Mouse (Mus musculus): ENCODE measurements at regions not wholly inside any gene's neighbourhood (a gene's known extent, or its start where the extent isn't known, plus 50 kb on each side); places are given as distances from the start of the nearest gene placed in this dataset.
A peak's percentile ranks its signal among the peaks of the same experiment; 100 is the strongest.

GRCm38 (mm10) chr12:106191771-106192170 is 181.7 kb downstream of the Vrk1 start:
- no peak for DNase-seq

- DNase-seq: peak; percentile 12
Measured at GRCm38 (mm10) chr12:106199302-106199701, 189.3 kb downstream of the Vrk1 start.

DNA sequence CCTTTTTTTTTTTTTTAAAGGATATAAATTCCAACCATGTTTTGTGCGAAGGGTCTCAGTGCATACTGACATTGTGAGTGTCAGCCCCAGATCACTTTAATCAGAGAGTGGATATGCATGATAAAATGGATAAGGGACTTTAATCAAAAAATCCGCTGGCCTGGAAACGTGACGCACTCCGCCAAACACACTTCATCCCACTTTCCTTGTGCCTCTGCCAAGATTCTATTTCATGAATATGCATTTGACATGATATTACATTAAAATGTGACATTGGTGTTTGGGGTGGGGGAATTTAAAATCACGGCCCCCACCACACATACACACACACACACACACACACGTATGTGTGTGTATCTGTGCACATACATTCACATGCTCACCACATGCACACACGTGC is 193.5 kb downstream of the Vrk1 start:
- DNase-seq: no peak

DNA sequence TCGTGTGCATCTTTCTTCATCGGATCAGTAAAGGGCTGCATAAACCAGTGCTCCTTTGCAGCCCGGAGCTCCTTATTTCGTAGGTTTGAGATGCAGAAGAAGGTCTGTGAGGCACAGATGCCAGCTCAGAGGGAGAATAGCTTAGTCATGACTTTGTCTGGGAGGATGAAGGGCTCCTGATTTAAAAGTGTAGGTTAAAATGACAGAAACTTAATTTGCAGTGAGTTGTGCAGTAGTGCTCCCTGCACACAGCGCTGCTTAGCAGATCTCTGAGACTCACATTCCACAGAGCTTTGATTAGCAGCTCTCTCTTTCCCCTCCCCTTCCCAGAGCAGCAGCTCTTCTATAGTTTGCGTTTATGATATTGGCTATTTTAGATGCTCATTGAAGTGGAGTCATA is 200.9 kb downstream of the Vrk1 start:
- DNase-seq: no peak

DNA sequence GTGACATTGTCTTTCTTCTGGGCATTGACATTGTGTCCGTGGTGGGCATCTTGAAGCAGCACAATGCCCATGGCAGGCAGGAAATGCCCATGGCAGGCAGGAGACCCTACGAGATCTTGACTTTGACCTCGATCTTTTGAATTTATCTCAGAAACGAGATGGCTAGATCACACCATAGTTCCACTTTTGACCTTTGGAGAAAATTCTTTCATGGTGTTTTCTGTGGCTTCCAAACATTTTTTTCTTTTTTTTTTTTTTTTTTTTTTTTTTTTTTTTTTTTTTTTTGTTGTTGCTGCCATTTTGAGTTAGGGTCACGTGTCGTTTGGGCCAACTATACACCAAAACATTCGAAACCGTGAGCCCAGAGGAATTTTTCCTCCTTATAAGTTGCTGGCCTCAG is 201.5 kb downstream of the Vrk1 start:
- DNase-seq: no peak

- no peak for DNase-seq
Measured at GRCm38 (mm10) chr12:106212397-106212796, 202.4 kb downstream of the Vrk1 start.

DNA sequence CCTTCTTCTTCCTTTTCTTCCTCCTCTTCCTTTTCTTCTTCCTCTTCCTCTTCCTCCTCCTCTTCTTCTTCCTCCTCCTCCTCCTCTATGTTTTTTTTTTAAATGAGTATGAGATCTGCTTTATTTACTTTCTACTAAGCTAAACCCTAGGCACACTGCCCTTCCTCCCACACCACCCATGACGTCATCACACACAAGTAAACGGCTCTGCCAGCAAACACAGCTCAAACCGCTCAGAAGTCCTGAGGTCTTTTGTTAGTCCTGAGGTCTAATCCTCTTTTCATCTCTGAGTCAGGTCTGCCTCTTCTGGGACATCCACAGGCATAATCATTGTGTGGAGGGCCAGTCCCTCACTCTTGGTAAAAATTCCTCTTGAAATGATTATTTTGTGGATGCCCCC is 210.0 kb downstream of the Vrk1 start:
- DNase-seq: no peak

DNA sequence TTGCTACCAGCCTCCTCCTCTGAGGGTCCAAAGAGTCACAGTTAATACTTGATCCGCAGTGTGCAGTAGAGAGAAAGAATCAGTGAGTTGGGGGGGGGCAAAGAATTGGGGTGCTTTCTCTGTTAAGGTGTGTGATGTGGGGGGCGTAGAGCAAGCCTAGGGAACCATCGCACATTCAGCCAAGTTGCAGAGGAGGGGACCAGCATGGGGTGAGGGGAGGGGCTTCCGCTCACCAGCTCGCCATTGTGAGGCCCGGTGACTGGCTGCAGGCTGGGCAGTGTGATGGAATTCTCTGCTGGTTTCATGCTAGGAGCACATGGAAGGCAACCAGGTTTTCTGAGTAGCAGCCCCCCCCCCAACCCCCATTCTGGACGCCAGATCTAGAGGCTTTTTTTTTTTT is 216.2 kb downstream of the Vrk1 start:
- no peak for DNase-seq

DNA sequence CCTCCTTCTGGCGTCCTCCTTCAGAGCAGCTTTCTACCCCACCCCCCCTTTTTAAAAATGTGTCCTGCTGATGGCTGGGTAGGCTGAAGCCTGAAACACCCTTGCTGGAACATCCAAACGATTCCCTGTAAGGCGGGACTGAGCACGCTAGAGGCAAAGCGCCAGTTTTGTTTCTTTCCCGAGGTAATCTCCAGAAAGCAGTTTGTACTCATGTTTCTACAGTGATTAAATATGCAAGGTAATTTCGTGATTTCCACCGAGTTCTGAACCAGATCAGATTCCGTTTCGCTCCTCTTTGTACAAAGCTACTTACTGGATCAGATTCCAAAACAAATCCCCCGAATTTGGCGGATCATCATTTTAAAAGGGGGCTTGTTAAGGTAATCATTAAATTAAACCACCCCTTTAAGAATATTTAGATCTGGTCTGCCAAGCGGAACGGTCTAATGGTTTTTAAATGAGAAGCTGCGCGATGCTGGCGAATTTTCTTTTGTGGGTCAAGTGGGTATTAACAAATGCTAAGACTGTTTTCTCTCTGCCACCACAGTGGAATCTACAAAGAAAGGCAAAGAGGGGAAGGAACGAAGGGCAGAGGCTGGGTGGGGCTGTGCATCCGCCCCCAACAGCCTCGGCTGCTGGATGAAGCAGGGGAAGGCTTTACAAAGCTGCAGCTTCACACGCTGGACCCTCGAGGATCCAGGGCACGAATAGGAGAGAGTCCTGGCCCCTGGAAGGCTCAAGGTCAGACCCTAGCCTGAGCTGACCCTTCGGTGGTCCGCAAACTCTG is 216.9 kb downstream of the Vrk1 start:
- DNase-seq: no peak

DNA sequence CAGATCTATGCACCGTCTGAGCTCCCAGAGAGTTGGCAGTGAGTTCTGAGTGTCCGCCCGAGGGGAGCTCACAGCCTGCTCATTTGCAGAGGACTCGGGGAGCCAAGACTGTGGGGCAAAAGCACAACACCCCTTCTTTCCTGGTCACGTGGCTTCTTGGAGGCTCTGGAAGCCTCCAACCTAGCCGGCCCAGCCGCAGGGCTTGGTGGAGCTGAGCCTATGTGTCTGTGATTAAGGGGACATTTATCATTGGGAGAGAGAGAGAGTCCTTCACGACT is 217.5 kb downstream of the Vrk1 start:
- no peak for DNase-seq

DNA sequence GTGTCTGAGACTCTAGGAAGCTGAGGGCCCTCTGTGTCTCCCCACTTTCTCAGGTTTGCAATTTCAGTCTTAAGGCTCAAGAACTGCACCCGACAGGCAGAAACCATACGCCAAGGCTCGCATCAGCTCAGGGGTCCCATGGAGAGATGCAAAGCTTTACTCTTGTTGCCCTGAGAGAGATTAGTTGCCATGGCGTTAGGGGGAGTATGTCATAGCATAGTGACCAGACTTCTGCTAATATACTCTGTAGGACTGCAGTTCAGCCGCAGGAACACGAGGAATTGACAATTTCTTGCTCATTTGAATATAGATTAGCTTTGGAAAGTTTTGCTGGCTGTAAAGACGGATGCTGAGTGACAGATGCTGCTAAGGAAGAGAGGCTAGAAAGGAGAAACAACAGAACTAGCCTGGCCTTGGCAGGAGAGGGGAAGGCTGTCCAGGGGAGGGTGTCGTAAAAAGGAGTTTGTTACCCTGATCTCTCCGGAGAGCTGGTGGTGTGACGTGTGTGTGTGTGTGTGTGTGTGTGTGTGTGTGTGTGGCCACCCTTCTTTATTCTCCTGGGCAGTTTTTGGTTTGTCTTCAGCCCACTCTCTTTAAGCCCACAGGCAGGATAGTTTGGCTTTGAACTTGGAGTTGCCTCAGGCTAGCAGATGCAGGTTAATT is 235.3 kb downstream of the Vrk1 start:
- no peak for DNase-seq

DNA sequence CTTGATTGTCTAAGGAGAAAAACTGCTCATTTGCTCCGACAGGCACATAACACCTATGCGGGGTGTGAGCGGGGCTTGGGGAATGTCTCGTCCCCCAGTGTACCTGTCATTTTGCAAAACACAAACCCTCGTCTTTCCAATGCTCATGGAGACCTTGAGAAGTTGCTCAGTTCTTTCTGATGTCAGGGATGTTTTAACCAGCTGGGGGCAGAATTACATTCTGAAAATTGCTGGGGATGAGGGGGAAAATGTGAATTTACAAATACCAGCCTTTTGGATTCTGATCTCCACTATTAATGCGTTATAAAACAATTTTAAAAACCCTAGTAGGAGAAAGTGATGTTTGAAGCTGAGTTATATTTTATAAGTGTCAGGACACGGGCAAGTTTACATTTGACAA is 263.6 kb downstream of the Vrk1 start:
- DNase-seq: no peak

GRCm38 (mm10) chr12:106277886-106278285 is 267.9 kb downstream of the Vrk1 start:
- DNase-seq: no peak

DNA sequence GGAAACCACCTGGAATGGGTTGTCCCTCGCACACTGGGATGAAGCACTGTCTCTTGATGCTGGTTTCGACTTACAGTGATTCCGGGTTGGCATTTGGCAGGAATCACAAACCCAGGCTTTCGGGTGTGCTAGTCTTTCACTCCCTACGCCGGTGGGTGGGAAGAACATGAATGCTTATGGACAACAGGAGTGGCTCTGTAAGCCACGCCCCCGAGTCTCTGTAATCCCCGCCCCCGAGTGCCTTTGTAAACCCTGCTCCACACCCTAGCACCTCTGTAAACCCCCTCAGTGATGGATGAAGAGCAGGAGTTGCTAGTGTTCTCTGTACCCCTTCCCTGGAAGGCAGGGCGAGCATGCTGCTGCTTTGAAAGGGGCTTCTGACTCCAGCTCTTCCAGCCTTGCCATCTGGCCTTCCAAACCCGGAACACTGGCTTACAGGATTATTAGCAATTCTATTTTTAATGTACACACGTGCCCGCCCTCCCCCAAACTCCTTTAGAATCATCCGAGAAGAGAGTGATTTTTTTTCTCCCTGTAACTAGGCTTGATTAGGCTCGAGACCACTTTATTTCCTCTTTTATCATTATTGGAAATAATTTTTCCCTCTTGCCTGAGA is 272.6 kb downstream of the Vrk1 start:
- DNase-seq: no peak

DNA sequence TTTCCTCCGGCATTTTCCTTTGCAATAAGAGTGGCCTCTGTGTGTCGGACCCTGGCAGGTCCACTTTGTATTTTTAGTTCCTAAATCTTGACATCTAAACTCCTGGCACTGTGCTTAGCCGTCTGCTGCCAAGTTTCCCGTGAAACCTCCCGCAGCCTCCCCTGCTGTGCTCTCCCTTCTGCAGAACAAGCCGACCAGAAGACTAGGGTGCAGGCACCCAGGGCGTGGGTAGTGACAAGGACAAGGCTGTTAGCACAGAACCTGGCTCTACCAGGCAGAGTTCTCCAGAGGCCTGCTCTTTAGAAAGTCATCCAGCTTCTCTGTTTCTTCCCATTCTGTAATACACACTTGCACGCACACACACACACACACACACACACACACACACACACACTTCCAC is 274.8 kb downstream of the Vrk1 start:
- DNase-seq: no peak

GRCm38 (mm10) chr12:106288791-106289515 is 278.9 kb downstream of the Vrk1 start:
- DNase-seq: no peak

- no peak for DNase-seq
Measured at GRCm38 (mm10) chr12:106291476-106292046, 281.5 kb downstream of the Vrk1 start.

DNA sequence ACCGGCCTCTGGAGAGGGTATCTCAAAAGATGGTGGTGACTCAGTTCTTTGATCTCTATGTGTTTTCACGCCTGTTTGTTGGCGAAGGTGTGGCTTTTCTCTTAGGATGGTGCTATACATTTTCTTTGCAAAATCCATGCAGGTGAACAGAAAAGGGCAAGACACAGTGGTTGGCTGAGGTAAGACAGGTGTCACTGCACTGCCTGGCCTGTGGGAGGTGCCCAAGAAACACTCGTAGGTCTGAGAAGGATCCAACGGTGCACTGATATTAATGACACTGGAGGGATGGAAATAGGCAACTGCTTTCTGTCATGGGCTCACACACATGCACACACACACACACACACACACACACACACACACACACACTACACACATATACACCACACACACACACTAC is 283.1 kb downstream of the Vrk1 start:
- DNase-seq: no peak

DNA sequence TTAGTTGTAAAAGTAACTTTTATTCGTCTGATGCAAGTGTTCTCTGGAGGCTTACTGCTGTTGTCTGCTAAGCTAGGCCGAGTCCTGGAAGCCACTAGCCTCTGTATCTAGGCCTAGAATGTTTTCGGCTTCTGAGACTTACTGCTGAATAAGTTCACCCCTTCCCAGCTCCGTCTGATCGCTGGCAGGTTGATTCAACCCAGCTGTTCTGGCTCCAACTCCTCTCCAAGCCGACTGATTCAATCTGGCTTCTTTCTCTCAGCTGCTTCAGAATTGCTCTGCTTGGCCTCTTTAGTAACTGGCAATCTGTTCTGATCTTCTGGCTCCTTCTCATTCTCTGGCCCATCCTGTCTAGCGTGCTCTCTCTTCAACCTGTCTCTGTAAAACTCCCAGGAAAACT is 285.6 kb downstream of the Vrk1 start:
- DNase-seq: no peak

DNA sequence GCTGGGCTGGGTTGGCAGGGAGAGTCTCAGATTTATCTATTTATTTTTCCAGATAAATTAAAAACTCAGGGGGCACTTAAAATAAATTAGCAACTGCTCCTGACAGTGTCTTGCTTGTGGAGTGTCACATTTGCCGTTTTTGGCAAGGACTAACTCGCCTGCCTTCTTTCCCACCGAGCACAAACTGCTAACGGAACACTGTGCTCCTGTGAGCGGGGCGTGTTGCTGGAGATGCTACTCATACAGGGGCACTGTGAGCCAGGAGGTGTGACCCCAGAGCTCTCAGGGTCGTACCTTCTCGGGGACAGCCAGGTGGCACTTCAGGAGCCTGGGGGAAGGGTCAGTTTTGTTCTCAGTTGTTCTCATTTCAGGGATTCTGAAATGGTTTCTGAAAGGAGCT is 292.6 kb downstream of the Vrk1 start:
- DNase-seq: no peak

DNA sequence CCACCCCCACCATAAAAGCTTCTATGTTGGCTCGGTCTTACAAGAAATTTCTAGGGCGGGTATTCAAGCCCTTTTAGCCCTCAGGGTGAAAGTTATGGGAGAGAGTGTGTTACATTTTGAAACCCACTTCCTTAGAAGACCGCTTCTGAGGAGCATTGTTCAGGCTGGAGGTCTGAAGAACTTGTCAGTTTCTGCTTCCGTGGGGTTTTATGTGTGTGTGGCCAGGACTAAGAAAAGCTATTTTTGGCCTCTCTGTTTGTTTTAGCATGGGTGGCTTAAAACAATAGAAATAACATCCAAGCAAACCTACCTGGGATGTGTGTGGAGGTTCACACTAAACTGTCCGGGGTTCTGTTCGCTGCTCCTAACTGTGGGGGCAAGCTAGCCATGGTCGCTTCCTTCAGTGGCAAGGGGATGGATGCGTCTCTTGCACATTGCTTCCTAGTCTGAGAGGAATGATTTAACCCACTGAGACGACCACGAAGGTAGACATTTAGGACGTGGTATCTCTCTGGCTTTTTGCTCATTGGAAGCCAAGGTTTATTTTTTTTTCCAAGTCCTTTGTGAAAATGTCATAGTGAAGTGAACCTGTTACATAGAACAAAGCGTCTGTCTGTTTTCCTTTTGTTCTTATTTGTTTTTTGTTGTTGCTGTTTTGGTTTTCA is 298.4 kb downstream of the Vrk1 start:
- DNase-seq: no peak

DNA sequence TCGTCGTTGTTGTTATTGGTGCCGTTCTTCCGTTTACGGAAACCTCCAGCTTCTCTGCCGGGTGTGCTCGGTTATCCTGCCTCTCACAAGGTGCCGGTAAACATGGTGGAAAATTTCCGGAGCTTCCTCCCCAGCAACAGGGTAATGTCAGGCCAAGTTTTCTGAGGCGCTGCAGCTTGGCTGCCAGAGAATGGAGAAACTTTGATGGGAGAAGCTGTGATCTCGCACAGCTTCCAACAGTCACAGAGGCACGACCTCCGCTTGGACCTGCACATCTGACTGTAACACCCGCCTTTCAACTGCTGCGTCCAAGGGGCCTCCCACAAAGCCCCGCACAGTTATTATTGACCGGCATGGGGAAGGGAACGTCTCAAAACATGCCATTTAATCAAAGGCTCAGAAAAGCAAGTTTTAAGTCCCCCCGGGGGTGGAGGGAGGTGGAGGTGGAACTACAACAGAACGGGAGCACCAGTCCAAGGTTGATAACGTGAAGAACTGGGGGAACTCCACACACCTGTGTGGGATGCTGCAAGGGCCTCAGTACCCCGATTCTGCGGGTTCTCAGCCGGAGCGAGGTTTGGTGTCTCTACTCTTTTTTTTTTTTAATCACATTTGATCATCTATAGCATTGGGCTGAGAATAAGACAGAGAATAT is 299.1 kb downstream of the Vrk1 start:
- no peak for DNase-seq
